Mouse (Mus musculus) spleen, postnatal 10 days (tissue): ENCODE data around the gene Gif.

Experiments used
- DNase-seq, 2 experiments: peaks; one replicate each; pipeline ENCODE4 v3.0.0; 2021 to 2022; ENCODE audit warnings: low spot score in 2 of 2

Gif gene

GRCm38 (mm10) chr19:11747298-11747697 is at the start of gene Gif:
TSS of gene Gif (plus strand) at chr19:11747554.
- DNase-seq, result no peak

GRCm38 (mm10) chr19:11698342-11698741 is 49.0 kb upstream of the Gif start:
- DNase-seq, result no peak

GRCm38 (mm10) chr19:11712451-11712850 is 34.9 kb upstream of the Gif start:
- no peak for DNase-seq

- no peak for DNase-seq
Measured at GRCm38 (mm10) chr19:11720071-11720470, 27.3 kb upstream of the Gif start.

- no peak for DNase-seq
Measured at GRCm38 (mm10) chr19:11723870-11724269, 23.5 kb upstream of the Gif start.

GRCm38 (mm10) chr19:11724275-11724674 is 23.1 kb upstream of the Gif start:
- no peak for DNase-seq

- no peak for DNase-seq
Measured at GRCm38 (mm10) chr19:11725915-11726314, 21.4 kb upstream of the Gif start.

- DNase-seq, result no peak
Measured at GRCm38 (mm10) chr19:11727304-11727703, 20.1 kb upstream of the Gif start.

- DNase-seq, result no peak
Measured at GRCm38 (mm10) chr19:11730278-11730677, 17.1 kb upstream of the Gif start.

GRCm38 (mm10) chr19:11736455-11736854 is 10.9 kb upstream of the Gif start:
- no peak for DNase-seq

GRCm38 (mm10) chr19:11745680-11746079 is 1.7 kb upstream of the Gif start:
- DNase-seq, result no peak

- no peak for DNase-seq
Measured at GRCm38 (mm10) chr19:11765059-11765458, 17.7 kb downstream of the Gif start.

- peak; percentile 20 to 26 for DNase-seq
Measured at GRCm38 (mm10) chr19:11766413-11766812, 19.1 kb downstream of the Gif start.

GRCm38 (mm10) chr19:11768163-11768562 is 20.8 kb downstream of the Gif start:
- DNase-seq, result peak in 1 of 2 experiments; percentile 48

- no peak for DNase-seq
Measured at GRCm38 (mm10) chr19:11769257-11769920, 22.0 kb downstream of the Gif start.

GRCm38 (mm10) chr19:11770205-11770892 is 23.0 kb downstream of the Gif start, which contains the start of gene Mrpl16:
TSS of gene Mrpl16 (plus strand) at chr19:11770391.
- peak; percentile 84 to 87 for DNase-seq

- peak; percentile 53 to 79 for DNase-seq
Measured at GRCm38 (mm10) chr19:11777191-11777865, 30.0 kb downstream of the Gif start.

- no peak for DNase-seq
Measured at GRCm38 (mm10) chr19:11785409-11786154, 38.2 kb downstream of the Gif start.

- no peak for DNase-seq
Measured at GRCm38 (mm10) chr19:11787826-11788225, 40.5 kb downstream of the Gif start.

GRCm38 (mm10) chr19:11788876-11789275 is 41.5 kb downstream of the Gif start:
- DNase-seq, result no peak

- no peak for DNase-seq
Measured at GRCm38 (mm10) chr19:11791825-11792224, 44.5 kb downstream of the Gif start.

- no peak for DNase-seq
Measured at GRCm38 (mm10) chr19:11793741-11794359, 46.5 kb downstream of the Gif start.
